Mouse (Mus musculus): Measurements from ENCODE around the gene Cldn7.
A peak's percentile ranks its signal among the peaks of the same experiment; 100 is the strongest.

Cldn7 gene

DNA sequence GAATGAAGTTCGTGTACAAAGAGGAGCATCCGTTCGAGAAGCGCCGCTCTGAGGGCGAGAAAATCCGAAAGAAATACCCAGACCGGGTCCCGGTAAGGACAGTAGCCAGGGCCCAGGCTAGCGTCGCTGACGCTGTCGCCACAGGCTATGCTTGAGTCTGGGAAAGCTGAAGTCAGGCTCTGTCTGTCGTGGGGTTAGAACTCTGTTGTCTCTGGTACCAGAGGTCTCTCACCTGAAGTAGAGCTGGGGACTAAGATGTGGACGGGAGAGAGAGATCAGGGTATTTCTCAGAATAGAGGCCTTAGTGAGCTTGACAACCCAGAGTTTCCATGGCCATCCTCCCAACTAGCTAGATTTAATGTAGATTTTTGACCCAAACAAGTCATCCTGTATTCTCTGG is 27.1 kb downstream of the Cldn7 start:
- no peak for DNase-seq (ENCODE audit: low read depth)

DNA sequence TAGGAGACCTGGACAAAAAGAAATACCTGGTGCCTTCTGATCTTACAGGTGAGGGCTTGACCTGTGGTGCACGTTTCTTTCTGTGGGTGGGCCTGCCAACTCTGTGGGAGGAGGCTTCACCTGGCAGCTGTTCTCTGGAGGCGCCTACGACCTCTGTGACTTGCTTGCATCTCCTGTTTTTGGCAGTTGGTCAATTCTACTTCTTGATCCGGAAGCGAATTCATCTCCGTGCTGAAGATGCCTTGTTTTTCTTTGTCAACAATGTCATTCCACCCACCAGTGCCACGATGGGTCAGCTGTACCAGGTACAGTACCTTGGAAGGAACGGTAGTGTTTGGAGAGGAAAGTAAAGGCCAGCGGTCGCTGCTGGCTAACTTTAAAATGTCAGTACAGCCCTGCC is 27.8 kb downstream of the Cldn7 start:
- no peak for DNase-seq (ENCODE audit: low read depth)

DNA sequence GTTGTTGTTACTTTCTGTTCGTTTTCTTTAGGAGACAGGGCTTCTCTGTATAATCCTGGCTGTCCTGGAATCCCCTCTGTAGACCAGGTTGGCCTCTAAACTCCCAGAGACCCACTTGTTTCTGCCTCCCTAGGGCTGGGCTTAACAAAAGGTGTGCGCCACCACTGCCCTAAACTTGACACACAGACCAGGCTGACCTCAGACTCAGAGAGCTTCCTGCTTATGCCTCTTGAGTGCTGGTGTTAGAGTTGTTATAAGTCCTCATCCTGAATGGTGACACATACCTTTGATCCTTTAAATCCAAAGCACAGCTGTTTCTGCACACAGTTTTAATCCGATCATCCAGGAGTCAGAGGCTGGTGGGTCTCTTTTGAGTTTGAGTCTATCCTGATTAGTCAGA is 28.4 kb downstream of the Cldn7 start:
- no peak for DNase-seq (ENCODE audit: low read depth)

DNA sequence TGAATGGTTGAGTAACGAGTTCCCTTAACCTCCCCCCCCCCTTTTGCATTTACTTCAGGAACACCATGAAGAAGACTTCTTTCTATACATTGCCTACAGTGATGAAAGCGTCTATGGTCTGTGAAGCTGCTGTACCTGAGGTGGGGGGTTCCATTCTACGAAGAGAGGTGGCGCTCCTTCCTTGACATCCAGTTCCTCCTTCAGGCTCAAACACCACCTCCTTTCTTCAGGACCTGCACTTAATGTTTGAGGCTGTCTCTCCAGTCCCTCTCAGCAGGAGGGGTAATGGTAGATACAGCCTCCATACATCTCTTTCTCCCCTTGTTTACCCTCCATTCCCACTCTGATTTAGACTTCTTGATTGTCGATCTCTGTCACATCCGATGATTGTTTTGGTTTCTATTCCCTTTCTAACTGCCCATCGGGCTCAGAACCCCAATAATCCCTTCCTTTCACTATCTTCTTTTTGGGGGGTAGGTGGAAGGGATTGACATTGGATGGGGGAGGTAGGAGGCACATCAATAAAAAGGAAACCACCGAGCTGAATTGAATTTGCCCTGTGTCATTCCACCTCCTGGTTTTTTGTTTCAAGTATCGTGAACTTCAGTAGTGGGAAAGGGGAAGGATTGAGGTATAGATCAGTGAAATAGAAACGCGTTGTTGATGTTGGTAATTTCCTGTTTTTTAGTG is 30.0 kb downstream of the Cldn7 start:
- DNase-seq (ENCODE audit: low read depth), result peak; percentile 38

DNA sequence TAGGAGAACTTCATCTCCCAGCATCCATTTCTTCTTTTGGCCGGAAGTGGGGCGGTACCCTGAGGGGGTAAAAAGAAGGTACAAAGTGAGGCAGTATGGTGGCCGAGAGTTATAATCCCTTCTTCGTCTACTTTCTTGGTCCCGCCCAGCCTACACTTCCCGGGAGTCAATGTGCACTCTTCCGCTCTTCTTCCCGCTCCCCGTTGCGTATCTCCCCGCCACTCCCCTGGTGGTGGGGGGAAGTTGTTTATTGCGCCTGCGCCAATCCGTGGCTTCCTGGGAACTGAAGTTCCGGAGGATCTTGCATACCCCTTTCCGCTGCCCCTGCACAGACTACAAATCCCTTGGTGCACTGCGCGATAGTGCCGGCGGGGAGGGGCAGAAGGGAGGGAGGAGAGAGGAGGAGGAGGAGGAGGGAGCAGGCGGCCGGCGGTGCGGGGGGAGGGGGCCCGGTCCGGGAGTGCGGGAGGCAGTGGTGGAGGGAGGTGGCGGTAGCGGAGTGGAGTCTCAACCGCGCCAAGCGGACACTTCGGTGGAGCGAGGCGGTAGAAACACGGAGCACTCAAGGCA is 30.9 kb downstream of the Cldn7 start, which contains the start of gene Phf23:
Phf23 (plus strand) TSS at position 387 of the 570 bp plus-strand sequence.
- DNase-seq (ENCODE audit: low read depth), result peak; percentile 99

DNA sequence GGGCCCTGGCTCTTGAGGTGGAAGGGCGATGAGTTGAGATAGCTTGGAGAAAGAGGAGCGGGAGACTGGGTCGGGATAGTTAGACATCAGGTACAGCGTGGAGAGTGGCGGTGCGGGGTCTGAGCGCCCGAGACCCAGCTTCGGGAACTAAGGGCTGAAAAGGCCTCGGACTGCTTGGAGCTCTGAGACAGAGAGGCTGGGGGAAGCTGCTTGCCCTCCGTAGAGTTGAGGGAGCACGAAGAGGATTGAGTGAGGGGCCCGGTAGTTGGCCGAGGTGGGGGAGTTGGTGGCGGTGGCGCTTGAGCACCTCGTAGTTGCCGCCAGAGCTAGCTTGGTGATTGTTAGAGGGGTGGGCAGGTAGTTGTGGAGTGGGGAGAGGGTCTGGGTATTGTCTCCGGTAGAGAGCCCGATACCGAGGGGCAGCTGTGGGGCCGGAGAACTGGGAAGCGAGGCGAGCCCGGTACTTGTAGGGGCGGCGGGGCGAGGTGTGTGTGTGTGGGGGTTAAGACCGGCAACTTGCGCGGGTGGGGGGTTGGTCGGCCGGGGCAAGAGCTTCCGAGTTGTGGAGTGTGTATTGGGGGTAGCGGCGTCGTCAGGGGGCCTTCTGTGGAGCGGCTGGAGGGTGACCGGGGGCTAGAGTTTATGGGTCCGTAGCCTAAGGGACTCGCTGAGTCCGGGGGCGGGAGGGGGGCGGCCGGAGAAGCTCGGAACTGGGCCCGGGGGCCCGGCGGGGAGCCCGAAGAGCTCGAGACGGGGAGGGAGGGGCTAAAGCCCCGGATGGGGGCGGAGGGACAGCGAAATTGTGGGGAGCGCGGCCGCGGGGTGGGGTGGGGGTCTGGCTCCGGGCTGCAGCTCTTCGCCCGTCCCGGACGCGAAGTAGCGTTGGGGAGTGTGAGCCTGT is 31.8 kb downstream of the Cldn7 start:
- peak; percentile 84 for DNase-seq (ENCODE audit: low read depth)

DNA sequence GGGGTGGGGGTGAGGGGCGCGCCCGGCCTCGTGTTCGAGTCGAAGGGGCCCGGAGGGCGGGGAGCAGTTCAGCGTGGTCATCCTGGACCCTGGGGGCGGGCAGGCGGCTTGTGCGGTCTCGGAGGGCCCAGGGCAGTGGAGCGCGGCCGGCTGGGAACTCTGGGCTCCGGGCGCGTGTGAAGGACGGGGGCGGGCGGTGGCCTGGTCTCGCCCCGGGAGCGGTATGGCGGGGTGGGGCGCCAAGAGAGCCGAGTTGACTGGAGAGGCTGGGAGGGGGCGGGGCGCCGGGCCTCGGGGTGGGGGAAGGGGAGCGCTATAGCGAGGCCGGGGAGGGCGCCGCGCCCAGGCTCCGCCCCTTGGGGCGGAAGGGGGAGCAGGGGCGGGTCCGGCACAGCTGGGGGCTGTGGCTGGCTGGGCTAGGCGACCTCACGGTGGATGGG is 32.5 kb downstream of the Cldn7 start:
- peak; percentile 92 for DNase-seq (ENCODE audit: low read depth)

DNA sequence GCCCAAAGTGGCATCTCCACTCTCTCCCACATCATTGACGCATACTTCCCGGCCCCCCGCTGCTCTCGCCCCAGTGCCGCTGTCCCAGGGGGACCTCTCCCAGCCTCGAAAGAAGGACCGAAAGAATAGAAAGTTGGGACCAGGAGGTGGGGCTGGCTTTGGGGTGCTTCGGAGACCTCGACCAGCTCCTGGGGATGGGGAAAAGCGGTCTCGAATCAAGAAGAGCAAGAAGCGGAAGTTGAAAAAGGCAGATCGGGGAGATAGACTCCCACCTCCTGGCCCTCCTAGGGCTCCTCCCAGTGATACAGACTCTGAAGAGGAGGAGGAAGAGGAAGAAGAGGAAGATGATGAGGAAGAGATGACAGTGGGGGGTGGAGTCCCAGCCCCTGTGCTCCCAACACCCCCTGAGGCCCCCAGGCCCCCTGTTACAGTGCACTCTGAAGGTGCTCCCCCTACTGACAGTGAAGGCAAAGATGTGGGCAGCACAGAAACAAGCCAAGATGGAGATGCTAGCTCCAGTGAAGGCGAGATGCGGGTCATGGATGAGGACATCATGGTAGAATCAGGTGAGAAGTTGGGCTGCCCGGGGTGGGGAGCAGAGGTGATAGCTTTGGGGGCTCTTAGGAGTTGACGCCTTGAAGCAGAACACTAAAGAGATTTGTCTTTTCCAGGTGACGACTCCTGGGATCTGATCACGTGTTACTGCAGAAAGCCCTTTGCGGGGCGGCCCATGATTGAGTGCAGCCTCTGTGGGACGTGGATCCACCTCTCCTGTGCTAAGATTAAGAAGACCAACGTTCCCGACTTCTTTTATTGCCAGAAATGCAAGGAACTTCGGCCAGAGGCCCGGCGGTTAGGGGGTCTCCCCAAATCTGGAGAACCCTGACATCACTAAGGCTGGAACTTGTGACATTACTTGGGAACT is 34.2 kb downstream of the Cldn7 start:
- DNase-seq (ENCODE audit: low read depth), result peak; percentile 49

DNA sequence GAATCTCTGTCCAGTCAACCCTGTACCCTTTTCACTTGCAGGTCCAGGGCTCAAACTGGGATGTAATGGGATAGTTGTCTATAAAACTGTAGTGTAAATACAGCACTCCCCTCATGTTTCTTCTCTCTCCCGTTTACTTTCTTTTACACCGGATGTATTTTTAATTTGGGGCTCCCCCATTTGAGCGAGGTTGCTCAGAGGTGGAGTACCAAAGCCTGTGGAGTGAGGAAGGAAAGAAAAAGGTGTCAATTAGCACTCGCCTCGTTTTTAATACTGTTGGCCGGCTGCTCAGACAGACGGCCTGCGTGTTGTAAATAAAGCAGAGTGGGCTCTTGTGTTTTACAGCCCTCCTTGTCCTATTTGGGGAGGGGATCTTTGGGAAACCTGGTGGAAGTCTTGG is 35.1 kb downstream of the Cldn7 start:
- DNase-seq (ENCODE audit: low read depth), result peak; percentile 77

DNA sequence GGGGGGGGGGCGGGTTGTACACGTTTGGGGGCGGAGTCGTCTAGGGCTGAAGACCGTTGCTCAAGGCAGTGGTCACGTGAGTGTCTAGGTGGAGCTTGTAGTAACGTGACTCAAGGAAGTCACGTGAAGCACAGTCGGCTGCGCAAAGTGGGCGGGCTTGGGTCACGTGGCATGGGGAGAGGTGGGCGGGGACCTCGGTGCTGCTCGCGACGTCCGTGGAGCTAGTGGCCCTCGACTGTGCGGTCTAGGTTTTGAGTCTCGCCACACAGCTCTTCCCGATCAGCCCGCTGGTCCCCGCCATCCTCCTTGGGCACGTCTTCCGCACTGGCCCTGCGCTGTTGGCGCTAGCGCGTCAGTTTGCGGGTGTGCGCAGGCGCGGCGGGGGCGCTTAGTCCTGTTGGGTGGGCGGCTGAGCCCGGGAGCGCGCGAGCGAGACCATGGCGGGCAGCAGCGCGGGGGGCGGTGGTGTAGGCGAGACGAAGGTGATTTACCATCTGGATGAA is 35.9 kb downstream of the Cldn7 start, which contains the start of gene Dvl2:
Dvl2 (plus strand) TSS at position 200 of the 503 bp plus-strand sequence.
- peak; percentile 97 for DNase-seq (ENCODE audit: low read depth)

DNA sequence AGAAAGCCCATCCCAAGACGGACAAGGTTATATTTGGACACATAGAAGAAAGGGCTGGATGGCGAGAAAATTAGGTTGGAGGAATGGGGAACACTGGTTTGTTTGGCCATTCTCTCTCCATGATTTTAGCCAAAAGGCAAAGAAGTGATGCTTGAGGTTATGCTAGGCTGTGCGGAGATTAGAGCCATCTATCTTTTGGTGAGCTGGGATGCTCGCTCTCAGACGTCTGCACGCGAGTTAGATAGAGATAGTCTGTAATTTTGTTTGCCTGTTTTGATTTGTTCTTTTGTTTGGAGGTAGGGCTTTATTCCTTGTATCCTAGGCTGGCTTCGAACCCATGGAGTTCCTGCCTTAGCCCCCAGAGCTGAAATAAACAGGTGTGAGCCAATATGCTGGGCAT is 36.6 kb downstream of the Cldn7 start:
- no peak for DNase-seq (ENCODE audit: low read depth)

DNA sequence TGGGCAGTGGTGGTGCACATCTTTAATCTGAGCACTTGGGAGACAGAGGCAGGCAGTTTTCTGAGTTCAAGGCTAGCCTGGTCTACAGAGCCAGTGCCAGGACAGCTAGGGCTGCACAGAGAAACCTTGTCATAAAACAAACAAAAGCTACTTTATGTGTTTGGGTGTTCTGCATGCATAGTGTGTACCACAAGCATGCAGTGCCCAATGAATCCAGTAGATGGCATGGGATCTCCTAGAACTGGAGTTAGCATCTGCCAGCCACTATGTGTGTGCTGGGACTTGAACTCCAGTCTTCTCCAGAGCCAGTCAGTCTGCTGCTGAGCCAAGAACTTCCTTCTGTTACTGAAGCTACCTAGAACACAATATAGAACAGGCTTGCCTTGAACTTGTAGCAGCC is 37.3 kb downstream of the Cldn7 start:
- peak; percentile 86 for DNase-seq (ENCODE audit: low read depth)

DNA sequence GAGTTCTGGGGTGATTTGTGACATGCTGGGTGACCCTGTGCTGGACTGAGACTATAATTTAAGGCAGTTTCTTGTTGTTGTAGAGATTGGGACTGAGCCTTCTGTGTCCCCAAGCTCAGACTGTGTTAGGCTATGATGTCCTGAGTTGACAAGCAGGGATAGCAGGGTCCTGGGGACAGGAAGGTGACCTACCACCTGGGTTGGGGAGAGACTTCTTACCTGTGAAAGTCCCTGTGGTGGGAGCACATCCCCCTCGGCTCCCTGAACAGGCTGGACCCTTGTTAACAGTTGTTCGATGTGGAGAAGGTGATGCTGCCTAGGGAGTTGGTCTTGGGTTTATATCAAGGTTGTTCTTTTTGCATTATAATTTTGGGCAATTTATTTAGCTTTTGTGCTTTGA is 37.9 kb downstream of the Cldn7 start:
- no peak for DNase-seq (ENCODE audit: low read depth)

DNA sequence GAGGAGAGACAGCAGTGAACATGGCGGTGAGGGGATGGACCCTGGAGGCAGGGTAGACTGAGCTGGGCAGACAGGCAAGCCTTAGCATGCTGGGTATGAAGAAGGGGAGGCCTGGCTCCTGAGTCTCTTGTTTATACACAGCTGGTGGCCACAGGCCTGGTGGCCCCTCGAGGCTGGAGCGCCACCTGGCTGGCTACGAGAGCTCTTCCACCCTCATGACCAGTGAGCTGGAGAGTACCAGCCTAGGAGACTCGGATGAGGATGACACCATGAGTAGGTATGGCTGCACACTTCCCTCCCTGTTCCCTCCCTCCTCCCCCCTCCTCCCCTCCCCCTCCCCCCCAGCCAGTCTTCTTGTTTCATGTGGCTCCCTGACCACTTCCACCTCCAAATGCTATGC is 40.9 kb downstream of the Cldn7 start:
- DNase-seq (ENCODE audit: low read depth), result peak; percentile 58

DNA sequence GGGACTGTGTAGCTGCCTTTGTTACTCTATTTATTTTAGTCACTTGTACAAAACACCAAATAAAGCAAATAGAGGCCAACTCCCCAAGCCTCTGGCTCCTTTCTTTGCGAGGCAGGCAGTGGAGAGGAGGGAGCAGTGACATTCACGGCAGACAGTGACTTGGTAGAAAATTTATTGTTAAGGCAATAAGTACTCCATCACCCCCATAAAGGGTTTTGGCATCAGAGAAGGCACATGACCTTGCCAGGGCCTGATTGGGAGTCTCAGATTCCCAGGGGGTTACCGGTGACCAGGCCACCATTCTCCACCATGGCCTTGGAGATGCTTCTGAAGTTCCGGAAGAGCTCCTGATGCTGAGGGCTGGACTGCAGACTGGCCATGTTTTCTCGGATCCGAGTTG is 45.5 kb downstream of the Cldn7 start:
- no peak for DNase-seq (ENCODE audit: low read depth)

DNA sequence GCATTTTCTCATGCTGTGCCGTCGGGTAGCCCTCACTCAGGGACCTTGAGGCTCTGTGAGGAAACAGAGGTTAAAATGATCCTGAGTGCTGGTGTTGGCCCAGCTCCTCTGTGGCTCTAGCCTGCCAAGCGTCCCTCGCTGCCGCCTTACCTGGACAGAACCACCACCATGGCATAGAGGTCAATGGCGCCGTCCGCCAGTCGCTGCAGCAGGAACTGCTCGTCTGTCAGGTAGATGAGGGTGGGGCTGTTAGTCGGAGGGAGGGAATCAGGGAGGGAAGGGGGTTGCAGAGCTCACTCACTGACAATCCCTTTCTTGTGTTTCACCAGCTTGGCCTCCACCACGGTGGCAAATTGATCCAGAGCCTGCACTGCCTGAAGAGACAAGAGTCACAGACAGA is 46.0 kb downstream of the Cldn7 start:
- no peak for DNase-seq (ENCODE audit: low read depth)

DNA sequence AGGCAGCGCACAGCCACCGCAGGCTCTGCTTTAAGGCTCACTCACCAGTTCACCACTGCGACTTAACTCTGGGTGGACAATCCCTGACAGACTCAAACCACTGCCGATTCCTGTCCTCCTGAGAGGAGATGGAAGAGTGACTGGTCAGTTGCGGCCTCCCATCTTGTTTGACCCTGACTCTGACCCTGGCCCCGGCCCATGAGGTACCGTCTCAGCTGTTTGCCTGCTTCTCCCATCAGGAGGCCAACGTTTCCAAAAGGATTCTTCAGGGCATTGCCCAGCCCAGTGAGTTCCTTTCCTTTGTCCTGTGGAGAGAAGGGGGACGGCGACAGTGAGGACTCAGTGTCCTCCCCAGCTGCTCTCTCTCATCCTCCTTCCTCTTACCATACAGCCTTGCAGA is 46.4 kb downstream of the Cldn7 start:
- no peak for DNase-seq (ENCODE audit: low read depth)

DNA sequence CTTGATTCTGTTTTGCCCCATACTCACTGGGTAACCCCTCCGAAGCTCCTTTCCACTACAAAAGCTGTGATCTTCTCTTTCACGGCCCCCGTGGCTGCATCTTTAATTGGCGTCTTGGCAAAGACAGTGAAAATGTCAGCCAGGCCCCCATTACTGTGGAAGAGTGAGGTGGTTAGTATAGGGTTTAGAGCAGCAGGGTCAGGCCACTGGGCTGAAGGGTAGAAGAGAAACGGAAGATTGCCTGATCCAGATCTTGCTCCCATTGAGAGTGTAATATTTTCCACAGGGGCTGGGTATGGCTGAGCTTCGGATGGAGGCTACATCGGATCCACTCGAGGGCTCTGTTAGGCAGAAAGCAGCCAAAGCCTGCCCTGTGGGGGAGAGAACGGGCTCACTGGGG is 48.4 kb downstream of the Cldn7 start:
- no peak for DNase-seq (ENCODE audit: low read depth)

DNA sequence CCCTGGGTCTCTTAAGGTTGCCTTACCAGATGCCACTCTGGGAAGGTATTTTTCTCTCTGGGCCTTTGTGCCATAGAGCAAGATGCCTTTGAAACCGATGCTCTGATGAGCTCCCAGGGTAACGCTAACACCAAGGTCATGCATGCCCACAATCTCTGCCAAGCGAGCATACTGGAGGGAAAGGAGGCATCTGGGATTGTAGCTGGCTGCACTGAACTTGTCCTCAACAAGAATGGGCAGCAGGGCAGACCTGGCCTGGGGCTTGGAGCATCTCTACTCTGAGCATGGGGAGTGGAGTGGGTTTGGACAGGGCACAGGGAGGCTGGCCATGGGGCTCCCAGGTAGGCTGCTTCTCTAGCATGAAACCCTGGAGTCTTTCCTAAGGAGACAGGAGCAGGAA is 48.8 kb downstream of the Cldn7 start:
- no peak for DNase-seq (ENCODE audit: low read depth)

DNA sequence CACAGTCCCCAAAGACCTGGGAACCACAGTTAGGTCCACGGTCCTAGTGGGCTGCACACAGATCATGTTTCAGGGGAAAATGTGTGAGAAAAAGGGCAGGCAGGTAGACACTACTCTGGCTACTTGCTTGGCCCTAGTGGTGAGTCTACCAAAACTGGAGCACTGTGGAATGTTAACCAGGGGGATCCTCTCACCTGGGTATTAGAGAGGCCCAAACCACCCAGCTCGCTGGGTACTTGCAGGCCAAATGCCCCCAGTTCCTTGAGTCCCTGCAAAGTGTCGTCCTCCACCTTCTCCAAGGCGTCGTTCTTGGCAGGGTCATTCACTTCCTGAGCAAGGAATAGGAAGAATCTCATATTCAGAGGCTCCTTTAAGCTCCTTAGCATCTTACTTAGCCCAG is 49.5 kb downstream of the Cldn7 start:
- DNase-seq (ENCODE audit: low read depth), result no peak

DNA sequence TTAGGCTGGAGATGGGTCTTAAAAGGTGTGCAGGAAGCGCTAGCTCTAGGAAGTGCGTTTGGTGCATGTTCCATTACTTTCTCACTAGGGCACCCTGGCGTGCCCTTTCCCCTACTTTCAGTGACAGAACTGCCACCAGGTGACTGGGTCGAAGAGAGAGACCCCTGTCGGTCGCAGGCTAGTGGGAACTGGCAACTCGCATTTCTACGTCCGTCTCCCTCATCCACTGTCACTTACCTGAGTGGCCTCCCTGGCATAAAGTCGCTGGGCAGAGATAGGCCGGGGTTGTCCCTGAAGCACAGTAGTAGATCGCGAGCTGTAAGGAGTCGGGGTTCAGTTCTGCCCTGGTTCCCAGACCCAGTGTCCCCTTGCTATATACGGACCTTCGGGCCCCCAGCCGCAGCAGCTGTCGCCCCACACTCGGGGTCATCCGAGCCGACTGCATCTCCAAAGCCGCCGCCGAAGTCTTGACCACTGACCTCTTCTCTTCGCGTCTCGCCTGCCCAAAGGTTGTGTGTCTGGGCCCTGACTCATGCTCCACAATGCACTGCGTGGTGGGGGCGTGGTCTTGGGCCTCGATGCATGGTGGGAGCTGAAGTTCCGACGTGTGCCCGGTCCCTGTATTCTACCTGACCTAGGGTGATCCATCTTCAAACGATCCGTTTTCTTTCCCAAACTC is 50.4 kb downstream of the Cldn7 start, which contains the start of gene Acadvl:
Acadvl (minus strand) TSS at position 532 of the 679 bp plus-strand sequence.
- DNase-seq (ENCODE audit: low read depth), result peak; percentile 89
